Mouse (Mus musculus): ENCODE results near the gene Scamp5.
A peak's percentile ranks its signal among the peaks of the same experiment; 100 is the strongest.

Gene Scamp5

GRCm38 (mm10) chr9:57407120-57407905, 60.5 kb downstream of the Scamp5 start:
- DNase-seq = no peak

DNA sequence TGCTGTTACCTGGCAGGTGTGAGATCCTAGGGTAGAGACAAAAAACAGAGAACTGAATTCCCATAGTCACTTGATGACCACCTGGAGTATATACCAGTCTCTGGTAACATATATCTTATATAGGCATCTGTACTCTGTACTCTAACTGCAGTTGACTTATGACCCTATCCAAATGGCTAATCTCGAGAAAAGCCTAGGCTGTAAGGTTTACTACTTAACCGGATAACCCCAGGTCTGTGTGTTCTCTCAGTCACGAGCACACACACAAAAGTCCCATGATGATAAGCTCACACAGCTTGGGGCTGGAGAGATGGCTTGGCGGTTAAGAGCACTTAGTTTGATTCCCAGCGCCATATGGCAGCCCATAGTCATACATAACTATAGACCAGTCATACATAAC, 61.5 kb downstream of the Scamp5 start:
- no peak for DNase-seq

GRCm38 (mm10) chr9:57404036-57404435, 63.8 kb downstream of the Scamp5 start:
- no peak for DNase-seq

- DNase-seq = peak; percentile 32
Observed at GRCm38 (mm10) chr9:57402318-57403251, 65.3 kb downstream of the Scamp5 start.

DNA sequence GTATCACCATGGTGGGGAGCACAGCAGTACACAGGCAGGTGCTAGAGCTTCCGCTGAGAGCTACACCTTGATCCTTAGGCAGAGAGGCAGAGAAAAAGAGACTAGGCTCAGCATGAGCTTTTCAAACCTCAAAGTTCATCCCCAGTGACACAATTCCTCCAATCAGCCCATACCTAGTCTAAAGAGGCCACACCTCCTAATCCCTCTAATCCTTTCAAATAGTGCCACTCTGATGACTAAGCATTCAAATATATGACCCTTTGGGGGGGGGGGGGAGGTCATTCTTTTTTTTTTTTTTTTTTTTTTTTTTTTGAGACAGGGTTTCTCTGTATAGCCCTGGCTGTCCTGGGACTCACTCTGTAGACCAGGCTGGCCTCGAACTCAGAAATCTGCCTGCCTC, 69.1 kb downstream of the Scamp5 start:
- no peak for DNase-seq

GRCm38 (mm10) chr9:57392892-57393291, 75.0 kb downstream of the Scamp5 start:
- DNase-seq = no peak
